Mouse (Mus musculus) stomach, embryonic 16.5 days (tissue): ENCODE results near the gene Aff2. TPM values are rescaled to one million over a fixed set of nuclear protein-coding genes. Genes with fewer than 3 reads are reported as not detected.

Experiments
- ATAC-seq: fragments of 200-750 bp; cut with Nextera tagmentation; 2 replicates; pipeline ENCODE4 v1.8.0; 2017; ENCODE audit warnings: moderate number of reproducible peaks, moderate TSS enrichment; ENCODE audit not compliant: insufficient read depth, low FRiP score
- H3K27ac ChIP-seq: fragments of 300-500 bp; sonication (generic); 2 replicates; pipeline ENCODE4 v1.5.1; 2014; ENCODE audit warnings: low read length
- H3K27me3 ChIP-seq: fragments of 300-500 bp; sonication (generic); 2 replicates; pipeline ENCODE4 v1.6.1; 2014; ENCODE audit warnings: low read length, control low read depth, mixed read lengths; ENCODE audit not compliant: control insufficient read depth, insufficient read depth
- H3K36me3 ChIP-seq: fragments of 300-500 bp; sonication (generic); 2 replicates; pipeline ENCODE4 v1.6.1; 2014; ENCODE audit warnings: low read length; ENCODE audit not compliant: control insufficient read depth, insufficient read depth
- H3K4me1 ChIP-seq: fragments of 300-500 bp; sonication (generic); 2 replicates; pipeline ENCODE4 v1.6.1; 2014; ENCODE audit warnings: low read length, control low read depth, mixed read lengths; ENCODE audit not compliant: control insufficient read depth, insufficient read depth
- H3K4me2 ChIP-seq: fragments of 300-500 bp; sonication (generic); 2 replicates; pipeline ENCODE4 v1.6.1; 2014; ENCODE audit warnings: low read depth, low read length, mixed read lengths
- H3K4me3 ChIP-seq: fragments of 300-500 bp; sonication (generic); replicated peaks from 2 replicates; pipeline ENCODE4 v1.5.1; 2014; ENCODE audit warnings: mild to moderate bottlenecking, low read length
- H3K9ac ChIP-seq: fragments of 300-500 bp; sonication (generic); 2 replicates; pipeline ENCODE4 v1.6.1; 2014; ENCODE audit warnings: low read length
- H3K9me3 ChIP-seq: fragments of 300-500 bp; sonication (generic); replicated peaks from 2 replicates; pipeline ENCODE4 v1.6.1; 2016; ENCODE audit warnings: low read length, control low read depth; ENCODE audit not compliant: control insufficient read depth
- WGBS: fragments of 180-500 bp; shearing (Covaris S2); extraction: QIAGEN DNeasy Blood & Tissue Kit; methylation state at CpG from one replicate; pipeline ENCODE4 v1.1.7; 2014; 5-methylcytosine and 5-hydroxymethylcytosine counted together
- polyA plus RNA-seq: library from polyadenylated mRNA; unstranded; fragments of >200 nt; fragmentation: Nextera tagmentation; extraction: Ambion mirVana; gene quantifications from 2 replicates; pipeline ENCODE4 v1.2.1, GENCODE M21; 2015

Aff2 gene
- polyA plus RNA-seq, 1 experiment from 2014 or later: 1.7 TPM

DNA sequence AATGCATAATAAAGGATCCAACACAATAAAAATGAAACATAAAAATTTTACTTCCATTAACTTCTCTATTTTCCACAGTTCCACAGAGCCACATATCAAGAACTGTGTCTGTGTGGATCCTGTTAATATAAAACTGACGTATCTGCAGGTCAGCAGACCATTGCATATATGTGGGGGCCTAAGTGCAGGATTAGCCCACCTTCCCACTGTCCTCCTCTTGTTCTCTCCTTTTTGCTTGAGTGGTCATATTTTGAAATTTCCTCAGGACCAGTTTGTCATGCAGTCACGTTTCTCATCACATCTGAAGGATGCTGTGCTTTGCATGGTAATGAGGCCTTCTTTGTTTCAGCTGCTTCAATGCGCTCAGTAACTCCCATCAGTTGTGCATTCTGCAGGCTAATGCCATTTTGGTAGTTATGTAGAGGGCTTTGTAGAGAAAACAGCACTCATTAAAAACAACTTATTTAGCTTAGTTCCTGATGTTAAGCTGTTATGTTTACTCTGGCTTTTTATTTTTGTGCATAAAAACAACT lies 306.1 kb downstream of the Aff2 start:
- no peak for ATAC-seq
- Histone ChIP-seq H3K9ac (no peak overlapping the region), H3K27me3 (no peaks in the 10 kb centered on the region), H3K4me3 (no peak overlapping the region), H3K27ac (no peak overlapping the region), H3K4me2 (no peak overlapping the region), H3K9me3 (no peaks in the 10 kb centered on the region), H3K36me3 (no peaks in the 10 kb centered on the region), H3K4me1 (no peaks in the 10 kb centered on the region)
- 75% methylated on average over 3 of the region's 3 CpGs for WGBS

DNA sequence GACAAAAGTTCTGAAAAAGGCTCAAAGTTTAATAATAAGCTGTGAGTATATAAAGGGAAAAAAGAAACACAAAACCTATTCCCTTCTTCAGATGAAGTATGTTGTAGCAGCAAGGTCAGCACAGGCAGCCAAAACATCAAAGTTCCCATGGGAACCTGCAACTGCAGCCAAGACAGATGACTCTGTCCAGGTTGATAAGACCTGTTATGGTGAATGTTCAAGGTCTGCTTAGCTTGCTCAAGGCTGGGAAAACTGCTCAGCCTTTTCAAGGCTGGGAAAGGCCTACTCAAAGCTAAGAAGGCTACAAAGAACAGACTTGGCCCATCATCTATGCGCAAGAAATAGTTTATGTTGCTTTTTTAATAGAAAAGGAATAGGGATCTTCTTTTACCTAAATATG lies 315.6 kb downstream of the Aff2 start:
- Histone ChIP-seq H3K4me1 (no peaks in the 10 kb centered on the region), H3K4me2 (no peak overlapping the region), H3K27me3 (no peaks in the 10 kb centered on the region), H3K9ac (no peak overlapping the region), H3K4me3 (no peak overlapping the region), H3K27ac (no peak overlapping the region), H3K36me3 (no peaks in the 10 kb centered on the region), H3K9me3 (no peaks in the 10 kb centered on the region)
- ATAC-seq: no peak
- WGBS: 96% methylated on average over 1 of the region's 1 CpGs

DNA sequence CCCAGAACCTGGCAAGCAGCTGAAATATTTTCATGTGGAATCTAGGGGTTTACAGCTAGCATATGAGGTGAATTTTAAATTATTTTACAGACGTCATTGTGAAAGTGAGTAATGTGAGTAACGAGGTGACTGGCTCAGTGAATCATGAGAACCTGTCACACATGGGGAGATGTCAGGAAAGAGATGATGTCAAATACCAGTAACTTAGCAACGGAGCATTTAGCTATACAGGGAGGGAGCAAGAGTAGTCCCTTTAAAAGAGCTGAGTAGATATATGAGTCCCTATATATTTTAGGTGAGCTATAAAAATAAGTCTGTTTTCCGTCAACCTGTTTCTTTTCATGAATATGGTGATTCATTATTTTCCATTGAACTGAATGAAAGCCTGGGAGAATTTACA lies 338.7 kb downstream of the Aff2 start:
- no peak overlapping the region for H3K27ac ChIP-seq
- H3K36me3 ChIP-seq: no peaks in the 10 kb centered on the region
- H3K27me3 ChIP-seq: no peaks in the 10 kb centered on the region; the same call in 1 of the 2 replicates
- H3K4me2 ChIP-seq: no peak overlapping the region
- H3K4me3 ChIP-seq: no peak overlapping the region
- H3K9me3 ChIP-seq: no peaks in the 10 kb centered on the region
- 58% methylated on average over 4 of the region's 4 CpGs for WGBS
- H3K4me1 ChIP-seq: no peaks in the 10 kb centered on the region
- no peak overlapping the region for H3K9ac ChIP-seq
- ATAC-seq: no peak

DNA sequence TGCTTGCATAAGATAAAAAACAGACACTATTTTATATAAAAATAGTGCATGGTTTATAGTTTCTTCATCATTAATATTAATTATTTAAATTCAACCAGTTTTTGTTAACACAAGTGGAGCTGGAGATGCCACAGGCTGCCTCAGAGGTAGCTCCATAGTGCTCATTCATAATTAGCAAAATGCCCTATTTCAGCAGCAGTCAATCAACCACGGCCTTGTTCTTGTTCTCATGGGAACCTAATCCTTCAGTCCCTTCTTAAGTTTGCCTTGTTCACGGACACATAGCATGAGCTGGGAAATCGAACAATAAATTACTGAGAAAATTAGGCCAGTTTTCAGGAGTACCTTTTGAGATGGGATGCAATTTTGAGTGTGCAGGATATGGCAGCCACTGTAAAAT lies 378.9 kb downstream of the Aff2 start:
- ATAC-seq: no peak
- Histone ChIP-seq H3K36me3 (no peaks in the 10 kb centered on the region), H3K27me3 (no peaks in the 10 kb centered on the region), H3K27ac (no peak overlapping the region), H3K9me3 (no peaks in the 10 kb centered on the region), H3K9ac (no peak overlapping the region), H3K4me2 (no peak overlapping the region), H3K4me3 (no peak overlapping the region), H3K4me1 (no peaks in the 10 kb centered on the region)
- 67% methylated on average over 3 of the region's 3 CpGs for WGBS

DNA sequence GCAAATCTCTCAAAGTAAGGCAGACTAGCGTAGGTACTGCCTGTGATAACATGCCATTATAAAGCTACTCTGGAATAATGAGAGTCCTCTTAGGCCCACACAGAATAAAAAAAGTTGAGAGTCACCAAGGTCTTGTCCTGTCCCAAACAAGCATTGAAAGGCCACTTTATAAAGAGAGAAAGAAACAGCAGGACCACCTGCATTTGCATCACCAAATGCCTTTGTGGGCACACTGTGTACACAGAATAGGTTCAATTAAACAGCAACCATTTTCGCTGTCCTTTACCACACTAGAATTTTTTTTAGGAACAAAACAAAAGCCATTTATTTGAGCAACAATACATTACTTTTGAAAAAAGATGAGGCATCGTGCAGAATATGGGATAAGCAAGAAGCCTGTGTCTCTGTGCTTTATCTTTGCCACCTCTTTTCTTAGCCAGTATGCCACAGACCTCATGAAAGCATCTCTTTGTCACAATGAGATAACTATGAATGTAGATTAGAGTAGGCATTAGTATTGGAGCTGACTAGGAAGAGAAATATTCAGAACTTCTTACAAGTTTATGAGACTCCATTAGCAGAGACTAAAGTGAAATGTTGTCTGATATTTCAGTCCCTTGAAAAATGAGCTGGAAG lies 385.0 kb downstream of the Aff2 start:
- Histone ChIP-seq H3K27me3 (no peaks in the 10 kb centered on the region), H3K9ac (no peak overlapping the region), H3K9me3 (no peaks in the 10 kb centered on the region), H3K27ac (no peak overlapping the region), H3K4me3 (no peak overlapping the region), H3K4me1 (no peaks in the 10 kb centered on the region), H3K36me3 (no peaks in the 10 kb centered on the region), H3K4me2 (no peak overlapping the region)
- ATAC-seq: no peak
- 59% methylated on average over 3 of the region's 3 CpGs for WGBS

DNA sequence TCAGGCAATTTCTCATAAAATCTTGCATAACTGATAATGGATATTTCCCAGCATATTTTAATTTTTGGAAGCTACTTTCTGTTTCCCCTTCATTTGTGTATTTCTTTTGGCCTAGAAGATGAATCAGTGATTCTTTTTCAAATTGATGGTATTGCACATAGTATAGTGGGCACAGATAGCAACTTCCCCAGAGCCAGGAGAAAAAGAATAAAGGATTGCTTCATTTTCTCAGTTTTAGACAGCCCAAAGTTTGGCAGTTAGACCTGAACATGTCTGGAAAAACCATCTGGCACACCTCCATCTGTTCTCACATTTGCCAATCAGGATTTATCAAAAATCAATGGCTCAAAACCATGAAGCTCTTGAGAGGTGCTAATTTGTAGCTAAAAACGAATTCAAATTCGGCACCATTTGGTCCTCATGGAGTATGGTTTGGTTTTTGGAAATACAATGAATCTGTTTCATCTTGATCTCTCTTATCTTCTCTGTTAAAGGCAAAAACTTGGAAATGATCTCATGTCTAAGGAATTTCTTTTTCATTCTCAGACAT lies 441.9 kb downstream of the Aff2 start:
- no peaks in the 10 kb centered on the region for H3K9me3 ChIP-seq
- H3K4me3 ChIP-seq: no peak overlapping the region
- 90% methylated on average over 2 of the region's 2 CpGs for WGBS
- no peak overlapping the region for H3K4me2 ChIP-seq
- no peaks in the 10 kb centered on the region for H3K4me1 ChIP-seq
- no peaks in the 10 kb centered on the region for H3K27me3 ChIP-seq
- ATAC-seq: no peak
- H3K9ac ChIP-seq: no peak overlapping the region
- no peak overlapping the region for H3K27ac ChIP-seq
- no peaks in the 10 kb centered on the region for H3K36me3 ChIP-seq

DNA sequence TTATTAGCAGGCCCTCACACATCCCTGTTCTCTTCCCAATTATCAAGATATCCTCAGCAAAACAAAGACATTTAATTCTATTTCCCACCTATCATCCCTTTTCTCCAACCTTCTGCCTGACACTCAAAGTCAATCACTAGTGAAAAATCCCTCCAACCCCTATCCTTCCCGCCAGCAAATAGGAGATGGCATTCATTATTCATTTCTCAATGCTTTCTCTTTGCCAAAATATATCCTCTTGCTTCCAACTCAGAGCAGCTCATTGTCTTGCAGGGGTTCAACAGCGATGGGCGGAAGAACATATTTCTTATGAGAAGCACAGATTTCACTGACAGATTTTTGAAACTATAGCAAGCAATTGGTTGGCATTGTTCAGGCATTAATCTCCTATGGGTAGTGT lies 442.4 kb downstream of the Aff2 start:
- Histone ChIP-seq H3K4me2 (no peak overlapping the region), H3K4me1 (no peaks in the 10 kb centered on the region), H3K4me3 (no peak overlapping the region), H3K9ac (no peak overlapping the region), H3K9me3 (no peaks in the 10 kb centered on the region), H3K36me3 (no peaks in the 10 kb centered on the region), H3K27me3 (no peaks in the 10 kb centered on the region), H3K27ac (no peak overlapping the region)
- 83% methylated on average over 3 of the region's 3 CpGs for WGBS
- no peak for ATAC-seq

DNA sequence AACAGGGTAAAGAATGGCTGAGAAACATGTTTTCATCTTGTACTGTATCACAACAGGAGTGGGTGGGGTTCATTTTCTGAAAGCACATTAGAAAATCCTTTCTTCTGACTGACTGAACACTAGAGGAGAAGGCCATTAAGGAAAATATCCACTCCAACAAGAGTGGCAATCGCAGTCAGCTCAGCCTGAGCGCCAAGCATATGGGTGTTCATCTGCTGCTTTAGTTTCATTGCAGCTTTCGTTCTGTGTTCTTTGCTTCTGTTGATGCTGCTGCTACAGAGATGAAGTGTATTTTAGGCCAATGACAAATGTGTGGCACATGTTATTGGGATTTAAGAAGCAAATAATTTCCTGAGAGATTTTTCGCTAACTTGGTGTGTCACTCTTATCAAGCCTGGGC lies 451.7 kb downstream of the Aff2 start:
- H3K4me2 ChIP-seq: no peak overlapping the region
- H3K9ac ChIP-seq: no peak overlapping the region
- no peak for ATAC-seq
- no peak overlapping the region for H3K27ac ChIP-seq
- no peaks in the 10 kb centered on the region for H3K27me3 ChIP-seq
- no peak overlapping the region for H3K4me3 ChIP-seq
- H3K4me1 ChIP-seq: no peaks in the 10 kb centered on the region
- H3K36me3 ChIP-seq: no peaks in the 10 kb centered on the region
- WGBS: 84% methylated on average over 4 of the region's 4 CpGs
- no peaks in the 10 kb centered on the region for H3K9me3 ChIP-seq

DNA sequence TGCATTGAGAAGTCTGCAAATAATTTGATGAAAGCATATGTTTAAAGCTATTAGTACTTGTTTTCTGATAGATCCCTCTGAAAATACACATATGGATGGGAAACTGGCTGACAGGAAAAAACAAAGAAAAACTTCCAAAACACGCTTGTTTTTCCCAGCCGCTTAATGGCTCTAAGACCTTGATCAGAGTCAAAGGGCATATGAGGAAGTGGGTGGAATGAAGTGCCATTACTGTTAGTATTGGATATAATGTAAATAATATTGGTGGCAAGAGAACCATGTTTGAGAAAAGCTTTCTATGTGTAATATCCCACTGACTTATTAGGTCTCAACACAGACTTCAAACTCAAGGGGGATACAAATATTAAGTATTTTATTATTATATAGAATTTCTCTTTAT lies 455.0 kb downstream of the Aff2 start:
- Histone ChIP-seq H3K27me3 (no peaks in the 10 kb centered on the region), H3K4me3 (no peak overlapping the region), H3K9ac (no peak overlapping the region), H3K36me3 (no peaks in the 10 kb centered on the region), H3K27ac (no peak overlapping the region), H3K9me3 (no peaks in the 10 kb centered on the region), H3K4me1 (no peaks in the 10 kb centered on the region), H3K4me2 (no peak overlapping the region)
- ATAC-seq: no peak
- WGBS: 77% methylated on average over 2 of the region's 2 CpGs
